Mouse (Mus musculus): Measurements from ENCODE around the gene Clrn3.
"Not testable (repeated sequence)": the region's sequence is repeated elsewhere in the genome, so short reads cannot be mapped to it uniquely, and the experiment has no call there.

The Clrn3 gene

GRCm38 (mm10) chr7:135528515-135528914 is at the start of gene Clrn3:
Gene Clrn3, minus strand, starts transcription at chr7:135528654.
- DNase-seq (ENCODE audit: low spot score) = no peak

- DNase-seq (ENCODE audit: low spot score) = no peak
Observed at GRCm38 (mm10) chr7:135576329-135576728, 47.9 kb upstream of the Clrn3 start.

- DNase-seq (ENCODE audit: low spot score) = not testable (repeated sequence)
Observed at GRCm38 (mm10) chr7:135575319-135576069, 47.0 kb upstream of the Clrn3 start.

GRCm38 (mm10) chr7:135571951-135572559 is 43.6 kb upstream of the Clrn3 start:
- DNase-seq (ENCODE audit: low spot score) = peak; percentile 39

GRCm38 (mm10) chr7:135571392-135571791 is 42.9 kb upstream of the Clrn3 start:
- no peak for DNase-seq (ENCODE audit: low spot score)

GRCm38 (mm10) chr7:135568550-135568949 is 40.1 kb upstream of the Clrn3 start:
- no peak for DNase-seq (ENCODE audit: low spot score)

GRCm38 (mm10) chr7:135567582-135567981 is 39.1 kb upstream of the Clrn3 start:
- no peak for DNase-seq (ENCODE audit: low spot score)

GRCm38 (mm10) chr7:135566013-135566412 is 37.6 kb upstream of the Clrn3 start:
- DNase-seq (ENCODE audit: low spot score) = no peak

GRCm38 (mm10) chr7:135564022-135564421 is 35.6 kb upstream of the Clrn3 start:
- DNase-seq (ENCODE audit: low spot score) = no peak

- no peak for DNase-seq (ENCODE audit: low spot score)
Observed at GRCm38 (mm10) chr7:135560280-135560679, 31.8 kb upstream of the Clrn3 start.

GRCm38 (mm10) chr7:135556663-135557402 is 28.4 kb upstream of the Clrn3 start:
- DNase-seq (ENCODE audit: low spot score) = no peak

GRCm38 (mm10) chr7:135553550-135553949 is 25.1 kb upstream of the Clrn3 start:
- no peak for DNase-seq (ENCODE audit: low spot score)

- DNase-seq (ENCODE audit: low spot score) = no peak
Observed at GRCm38 (mm10) chr7:135551547-135551946, 23.1 kb upstream of the Clrn3 start.

- DNase-seq (ENCODE audit: low spot score) = peak; percentile 29
Observed at GRCm38 (mm10) chr7:135548434-135548833, 20.0 kb upstream of the Clrn3 start.

GRCm38 (mm10) chr7:135546530-135546929 is 18.1 kb upstream of the Clrn3 start:
- DNase-seq (ENCODE audit: low spot score) = no peak

- DNase-seq (ENCODE audit: low spot score) = no peak
Observed at GRCm38 (mm10) chr7:135545957-135546356, 17.5 kb upstream of the Clrn3 start.

- no peak for DNase-seq (ENCODE audit: low spot score)
Observed at GRCm38 (mm10) chr7:135544321-135544720, 15.9 kb upstream of the Clrn3 start.

- no peak for DNase-seq (ENCODE audit: low spot score)
Observed at GRCm38 (mm10) chr7:135543033-135543432, 14.6 kb upstream of the Clrn3 start.

GRCm38 (mm10) chr7:135542235-135542634 is 13.8 kb upstream of the Clrn3 start:
- no peak for DNase-seq (ENCODE audit: low spot score)

- DNase-seq (ENCODE audit: low spot score) = no peak
Observed at GRCm38 (mm10) chr7:135539429-135539828, 11.0 kb upstream of the Clrn3 start.

GRCm38 (mm10) chr7:135537948-135538741 is 9.7 kb upstream of the Clrn3 start:
- DNase-seq (ENCODE audit: low spot score) = peak; percentile 35

- peak; percentile 88 for DNase-seq (ENCODE audit: low spot score)
Observed at GRCm38 (mm10) chr7:135537341-135537901, 9.0 kb upstream of the Clrn3 start, which contains the start of gene Ptpre. Gene Ptpre, plus strand, starts transcription at chr7:135537481.

Measured in embryo, embryonic 10.5 days (tissue).